Mouse (Mus musculus) liver, embryonic 14.5 days (tissue): ENCODE results near the gene Pxylp1.

Experiments
- CTCF ChIP-seq: IDR thresholded peaks from 2 replicates; pipeline ENCODE4 v1.5.1; 2016; ENCODE audit warnings: antibody characterized with exemption, low read depth, control low read depth
- EP300 ChIP-seq: IDR thresholded peaks from 2 replicates; pipeline ENCODE4 v1.6.1; 2016; ENCODE audit warnings: antibody characterized with exemption, low read depth

GRCm38 (mm10) chr9:96914005-96914404, 21.5 kb upstream of the Pxylp1 start:
- peak; percentile 7; the same call in 1 of the 2 replicates for TF ChIP-seq CTCF
- no peak for TF ChIP-seq EP300
